Mouse (Mus musculus): ENCODE data around the gene Kif13a. TPM values are rescaled to one million over a fixed set of nuclear protein-coding genes. Genes with fewer than 3 reads are reported as not detected.

Gene Kif13a
- polyA plus RNA-seq (2017; shearing (Covaris generic)): 4.1 TPM

GRCm38 (mm10) chr13:46929719-46930658 lies at the start of gene Kif13a:
Gene Kif13a, minus strand, starts transcription at chr13:46929867.

GRCm38 (mm10) chr13:46727837-46728268 lies 201.8 kb downstream of the Kif13a start, which contains the start of gene Nup153:
Gene Nup153, minus strand, starts transcription at chr13:46727940.

Other genes starting within 250 kb of the Kif13a start
- 51.7 TPM for gene Nup153, start 201.9 kb downstream of the Kif13a start, polyA plus RNA-seq (2017; shearing (Covaris generic))
- gene Nhlrc1, start 85.0 kb upstream of the Kif13a start, polyA plus RNA-seq (2017; shearing (Covaris generic)): 0.58 TPM
- gene Kdm1b, start 113.6 kb upstream of the Kif13a start, polyA plus RNA-seq (2017; shearing (Covaris generic)): 31.8 TPM
- 4.2 TPM for gene Tpmt, start 114.9 kb upstream of the Kif13a start, polyA plus RNA-seq (2017; shearing (Covaris generic))
- gene Dek, start 176.3 kb upstream of the Kif13a start, polyA plus RNA-seq (2017; shearing (Covaris generic)): 57.4 TPM
- 0.12 TPM for gene Rnf144b, start 192.8 kb upstream of the Kif13a start, polyA plus RNA-seq (2017; shearing (Covaris generic))

All from CD4-positive, CD25-positive, alpha-beta regulatory T cell, adult 9 weeks (primary cell).